Mouse (Mus musculus): ENCODE measurements around the gene Stk39. TPM values are rescaled to one million over a fixed set of nuclear protein-coding genes. Genes with fewer than 3 reads are reported as not detected.

Gene Stk39
- polyA plus RNA-seq, 1 experiment: 5.5 TPM

DNA sequence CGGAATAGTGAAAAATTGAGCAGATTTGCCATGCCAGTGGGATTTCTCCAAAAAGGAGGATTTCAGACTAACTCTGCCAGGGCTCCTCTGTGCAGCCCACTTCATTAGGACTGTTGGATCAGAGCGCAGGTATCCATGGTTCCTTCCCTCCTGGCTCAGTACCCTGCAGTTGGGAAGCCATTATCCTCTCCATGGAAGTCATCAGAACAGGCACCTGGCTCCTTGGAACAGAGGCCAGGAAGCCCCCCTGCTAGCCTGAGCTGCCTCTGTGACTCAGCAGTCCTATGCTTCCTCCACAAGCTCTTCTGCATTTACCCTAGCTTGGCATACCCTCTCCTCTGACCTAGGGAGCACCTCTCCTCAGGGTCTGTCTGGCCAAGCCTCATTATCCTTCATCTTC is 311.5 kb downstream of the Stk39 start:
- Histone ChIP-seq H3K4me3 (ENCODE audit: control insufficient read depth, insufficient read depth, low read length) (no peak overlapping the region), H3K4me1 (replicated peaks; ENCODE audit: control insufficient read depth, insufficient read depth, low read length) (no peaks in the 10 kb centered on the region), H3K27ac (ENCODE audit: control insufficient read depth, insufficient read depth, low read length) (no peak overlapping the region), H3K36me3 (ENCODE audit: control insufficient read depth, insufficient read depth, low read length) (no peaks in the 10 kb centered on the region), H3K27me3 (ENCODE audit: control insufficient read depth, insufficient read depth, low read length) (no peaks in the 10 kb centered on the region)
- WGBS: 94% methylated on average over 2 of the region's 2 CpGs
- no peak for DNase-seq
- no peak for TF ChIP-seq CTCF (IDR thresholded peaks at IDR 0.05; ENCODE audit: borderline replicate concordance, control insufficient read depth, extremely low read depth, insufficient read depth, low read length, poor library complexity)

Other genes starting within 250 kb of the Stk39 start
- gene 4933409G03Rik, start 110.1 kb upstream of the Stk39 start, polyA plus RNA-seq (2012; rRNA removed): not detected in 2 replicates
- gene 4932414N04Rik, start 184.2 kb upstream of the Stk39 start, polyA plus RNA-seq (2012; rRNA removed): not detected in 2 replicates

Measured in thymus, adult 2 months (tissue).